Mouse (Mus musculus): ENCODE measurements around the gene AC170998.1.

DNA sequence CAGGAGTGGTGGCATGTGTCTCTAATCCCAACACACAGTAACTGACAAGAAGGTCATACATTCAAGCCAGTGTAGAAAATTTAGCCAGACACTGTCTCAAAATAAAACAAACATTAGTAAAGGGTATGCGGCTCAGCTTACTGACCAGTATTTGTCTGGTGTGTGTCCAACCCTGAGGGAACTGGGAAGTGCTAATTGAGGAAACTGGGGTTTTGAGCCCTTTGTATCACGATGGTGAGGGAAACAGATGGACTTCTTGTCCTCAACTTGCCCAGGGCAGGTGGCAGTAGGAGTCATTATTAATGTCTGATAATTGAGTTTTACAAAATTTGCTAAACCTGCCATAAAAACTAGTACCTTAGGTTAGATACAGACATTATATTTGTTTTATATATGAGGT is 16.9 kb upstream of the AC170998.1 start:
- TF ChIP-seq CTCF (conservative IDR thresholded peaks at IDR 0.05; ENCODE audit: low read length) (no peak), NANOG (IDR thresholded peaks at IDR 0.05; ENCODE audit: borderline replicate concordance, low read length) (no peak), POU5F1 (IDR thresholded peaks at IDR 0.05; ENCODE audit: borderline replicate concordance, low read length) (no peak)

All from E14TG2a.4 (cell line).